Mouse (Mus musculus): ENCODE measurements around the gene Emc8.

DNA sequence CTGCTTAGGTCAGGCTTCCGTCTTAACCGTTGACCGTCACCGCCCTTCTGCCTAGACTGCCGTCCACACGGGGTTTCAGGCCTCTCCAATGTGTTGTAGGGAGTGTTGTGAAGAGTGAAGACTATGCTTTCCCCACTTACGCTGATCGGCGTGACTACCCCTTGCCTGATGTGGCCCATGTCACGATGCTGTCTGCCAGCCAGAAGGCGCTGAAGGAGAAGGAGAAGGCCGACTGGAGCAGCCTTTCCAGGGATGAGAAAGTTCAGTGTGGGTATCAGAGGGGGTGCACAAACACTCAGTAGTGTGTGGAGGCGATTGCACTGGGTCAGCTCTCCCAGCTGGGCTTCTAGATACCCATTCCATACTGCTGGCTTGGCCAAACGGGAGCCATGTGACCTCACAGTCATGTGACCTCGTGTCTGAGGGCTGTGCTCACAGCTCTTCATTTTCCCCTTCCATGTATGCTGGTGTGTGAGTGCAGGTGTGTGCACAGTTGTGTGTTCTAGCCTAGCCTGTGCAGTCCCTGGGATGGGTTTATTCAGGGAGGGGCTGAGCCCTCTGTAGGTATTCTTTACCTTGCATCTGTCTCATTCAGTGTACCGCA, 4.4 kb upstream of the Emc8 start:
- TF ChIP-seq POLR2AphosphoS2 (IDR thresholded peaks at IDR 0.05; ENCODE audit: insufficient read length, low read depth) (no peak), USF1 (IDR thresholded peaks at IDR 0.05; ENCODE audit: low read depth) (no peak), POLR2A (IDR thresholded peaks at IDR 0.05; ENCODE audit: insufficient read length, low read depth) (no peak), MYOG (IDR thresholded peaks at IDR 0.05; ENCODE audit: control insufficient read depth in 1 of 3, insufficient read depth in 1 of 3, insufficient read length in 2 of 3, low read depth in 2 of 3) (no peak), E2F4 (IDR thresholded peaks at IDR 0.05; ENCODE audit: insufficient read depth) (no peak), TCF12 (IDR thresholded peaks at IDR 0.05; ENCODE audit: insufficient read depth, poor library complexity, severe bottlenecking) (no peak), MAX (IDR thresholded peaks at IDR 0.05; ENCODE audit: low read depth) (no peak), TCF3 (IDR thresholded peaks at IDR 0.05; ENCODE audit: insufficient read length, low read depth) (no peak), CEBPB (IDR thresholded peaks at IDR 0.05; ENCODE audit: insufficient read depth, poor library complexity, severe bottlenecking) (no peak), REST (IDR thresholded peaks at IDR 0.05; ENCODE audit: insufficient read depth, insufficient read length) (no peak)
